In the genomic region with DNA sequence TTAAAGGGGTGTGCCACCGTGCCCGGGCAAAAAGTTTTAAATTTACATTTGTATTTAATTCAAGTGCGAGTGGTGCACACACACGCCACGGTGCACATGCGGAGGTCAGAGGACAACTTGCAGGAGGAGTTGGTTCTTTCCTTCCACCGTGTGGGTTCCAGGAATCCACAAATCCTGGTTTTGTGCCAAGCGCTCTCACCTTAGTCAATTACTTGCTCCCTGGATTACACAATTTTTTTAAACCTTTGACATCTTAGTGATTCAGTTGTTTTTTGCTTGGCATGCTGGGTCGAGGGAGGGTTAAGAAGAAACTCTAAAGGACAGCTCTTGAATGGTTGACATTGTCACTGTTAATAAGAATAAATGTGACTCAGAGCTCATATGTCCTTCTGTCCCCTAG, we compare ENCODE assay signal across 18 mouse cellular contexts. TPM values are rescaled to one million over a fixed set of nuclear protein-coding genes. Genes with fewer than 3 reads are reported as not detected.
"Had no signal": no experiment of that assay in that cellular context is flagged by ENCODE, and none has a peak within 500 bp of the region (broad histone marks: within the 10 kb centered on the region; RNA-seq: fewer than 3 reads in every experiment).

No protein-coding gene starts in this region.

- H3K9ac ChIP-seq: limb, embryonic 12.5 days; liver, embryonic 15.5 days; lung, embryonic 14.5 days; midbrain, embryonic 13.5 days had no signal

- H3K4me2 ChIP-seq: limb, embryonic 12.5 days; liver, embryonic 11.5 days; liver, embryonic 15.5 days; lung, embryonic 14.5 days; midbrain, embryonic 13.5 days had no signal

- ATAC-seq: inflammation-experienced regulatory T-cells, adult 6 months; intestine, postnatal 0 days; midbrain, embryonic 13.5 days had no signal

- H3K27ac ChIP-seq: limb, embryonic 12.5 days; liver, embryonic 15.5 days; midbrain, embryonic 13.5 days had no signal

- H3K9me3 ChIP-seq: limb, embryonic 12.5 days; liver, embryonic 15.5 days; midbrain, embryonic 13.5 days had no signal

- H3K36me3 ChIP-seq: limb, embryonic 12.5 days; liver, embryonic 15.5 days; midbrain, embryonic 13.5 days had no signal

- H3K4me3 ChIP-seq: limb, embryonic 12.5 days; liver, embryonic 15.5 days; midbrain, embryonic 13.5 days had no signal

- DNase-seq: layer of hippocampus, postnatal 36 days; lung, embryonic 14.5 days; lung, postnatal 10 days; right cerebral cortex, adult 18-20 months; right cerebral cortex, postnatal 25 days; thymus, postnatal 36 days had no signal

RNA-seq across cellular contexts. Expression of gene Olfr1358, which starts 50.6 kb away (rescaled TPM):
- total RNA-seq: layer of hippocampus, postnatal 36 days; left cerebral cortex, postnatal 36 days; midbrain, postnatal 0 days had no signal
- polyA plus RNA-seq: inflammation-experienced regulatory T-cells, adult 6 months; intestine, postnatal 0 days; limb, embryonic 12.5 days; liver, embryonic 11.5 days; liver, embryonic 15.5 days; lung, embryonic 14.5 days; midbrain, embryonic 13.5 days; midbrain, postnatal 0 days; neural tube, embryonic 14.5 days; small intestine, adult 2 months; stomach, embryonic 16.5 days; thymus, postnatal 0 days had no signal
